Mouse (Mus musculus): Measurements from ENCODE around the gene Mab21l1. TPM values are rescaled to one million over a fixed set of nuclear protein-coding genes. Genes with fewer than 3 reads are reported as not detected.
A peak's percentile ranks its signal among the peaks of the same experiment; 100 is the strongest.

The Mab21l1 gene
- polyA plus RNA-seq, 1 experiment from 2014 or later = 0.59 TPM

- ATAC-seq (ENCODE audit: low read depth) = no peak
- no peaks in the 10 kb centered on the region for H3K9me3 ChIP-seq (ENCODE audit: control insufficient read depth, low read length)
- H3K9ac ChIP-seq (ENCODE audit: low read length) = no peak overlapping the region
- no peaks in the 10 kb centered on the region for H3K36me3 ChIP-seq (ENCODE audit: control insufficient read depth, insufficient read depth, low read length)
- H3K4me2 ChIP-seq (ENCODE audit: low read depth, low read length) = no peak overlapping the region
- no peak overlapping the region for H3K4me3 ChIP-seq (ENCODE audit: low read length)
- WGBS = 69% methylated on average over 3 of the region's 3 CpGs
- peaks cover 3% of the 10 kb centered on the region; the same call in 1 of the 2 replicates for H3K4me1 ChIP-seq (replicated peaks; ENCODE audit: control insufficient read depth, insufficient read depth, low read length)
- H3K27me3 ChIP-seq (ENCODE audit: control insufficient read depth, insufficient read depth, low read depth, low read length) = no peaks in the 10 kb centered on the region
- H3K27ac ChIP-seq (ENCODE audit: low read length) = no peak overlapping the region
These were observed 42.6 kb downstream of the Mab21l1 start for GRCm38 (mm10) chr3:55824864-55825263.

- 34% methylated on average over 10 of the region's 10 CpGs for WGBS
- no peaks in the 10 kb centered on the region for H3K9me3 ChIP-seq (ENCODE audit: control insufficient read depth, low read length)
- 0 out of 2 replicates have a peak overlapping the region, but pooled peaks have one; percentile 4 for H3K27ac ChIP-seq (ENCODE audit: low read length)
- peak; percentile 78 for ATAC-seq (ENCODE audit: low read depth)
- no peaks in the 10 kb centered on the region for H3K36me3 ChIP-seq (ENCODE audit: control insufficient read depth, insufficient read depth, low read length)
- peaks cover 3% of the 10 kb centered on the region; the same call in 1 of the 2 replicates for H3K4me1 ChIP-seq (replicated peaks; ENCODE audit: control insufficient read depth, insufficient read depth, low read length)
- H3K4me3 ChIP-seq (ENCODE audit: low read length) = no peak overlapping the region
- no peak overlapping the region for H3K9ac ChIP-seq (ENCODE audit: low read length)
- H3K27me3 ChIP-seq (ENCODE audit: control insufficient read depth, insufficient read depth, low read depth, low read length) = no peaks in the 10 kb centered on the region
- H3K4me2 ChIP-seq (ENCODE audit: low read depth, low read length) = no peak overlapping the region
These were observed 46.4 kb downstream of the Mab21l1 start for GRCm38 (mm10) chr3:55828481-55829256.

DNA sequence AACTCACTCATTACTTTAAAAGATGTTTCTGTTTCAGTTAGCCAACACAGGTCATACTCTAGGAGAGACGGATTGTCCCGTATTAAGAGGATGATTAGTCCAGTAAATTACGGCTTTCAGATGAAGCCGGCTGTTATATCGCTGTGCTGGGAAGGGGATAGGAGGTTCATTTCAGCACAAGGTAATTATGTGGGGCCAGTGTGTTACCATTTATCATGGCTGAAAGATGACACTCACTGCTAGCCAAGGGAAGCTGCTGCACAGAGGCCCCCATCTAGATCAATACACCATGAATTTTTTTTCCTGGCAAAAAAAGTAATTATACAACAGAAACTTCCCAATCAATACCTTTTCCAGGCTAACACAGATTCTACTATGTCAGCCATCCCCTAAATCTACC, 47.9 kb downstream of the Mab21l1 start:
- H3K4me2 ChIP-seq (ENCODE audit: low read depth, low read length) = no peak overlapping the region
- no peak overlapping the region for H3K9ac ChIP-seq (ENCODE audit: low read length)
- no peaks in the 10 kb centered on the region for H3K9me3 ChIP-seq (ENCODE audit: control insufficient read depth, low read length)
- no peak for ATAC-seq (ENCODE audit: low read depth)
- H3K27me3 ChIP-seq (ENCODE audit: control insufficient read depth, insufficient read depth, low read depth, low read length) = no peaks in the 10 kb centered on the region
- no peaks in the 10 kb centered on the region for H3K36me3 ChIP-seq (ENCODE audit: control insufficient read depth, insufficient read depth, low read length)
- no peak overlapping the region for H3K4me3 ChIP-seq (ENCODE audit: low read length)
- H3K27ac ChIP-seq (ENCODE audit: low read length) = no peak overlapping the region
- H3K4me1 ChIP-seq (replicated peaks; ENCODE audit: control insufficient read depth, insufficient read depth, low read length) = peaks cover 3% of the 10 kb centered on the region; the same call in 1 of the 2 replicates
- WGBS = 68% methylated on average over 5 of the region's 5 CpGs
